Mouse (Mus musculus) cerebellum, postnatal 36 days (tissue): ENCODE data around the gene Mfap3l.
"Not testable (repeated sequence)": the region's sequence is repeated elsewhere in the genome, so short reads cannot be mapped to it uniquely, and the experiment has no call there.

Experiments
- DNase-seq, 2 experiments: peaks; one replicate each; pipeline ENCODE4 v3.0.0; 2021 to 2022; ENCODE audit warnings: mixed read lengths in 2 of 2

The Mfap3l gene

DNA sequence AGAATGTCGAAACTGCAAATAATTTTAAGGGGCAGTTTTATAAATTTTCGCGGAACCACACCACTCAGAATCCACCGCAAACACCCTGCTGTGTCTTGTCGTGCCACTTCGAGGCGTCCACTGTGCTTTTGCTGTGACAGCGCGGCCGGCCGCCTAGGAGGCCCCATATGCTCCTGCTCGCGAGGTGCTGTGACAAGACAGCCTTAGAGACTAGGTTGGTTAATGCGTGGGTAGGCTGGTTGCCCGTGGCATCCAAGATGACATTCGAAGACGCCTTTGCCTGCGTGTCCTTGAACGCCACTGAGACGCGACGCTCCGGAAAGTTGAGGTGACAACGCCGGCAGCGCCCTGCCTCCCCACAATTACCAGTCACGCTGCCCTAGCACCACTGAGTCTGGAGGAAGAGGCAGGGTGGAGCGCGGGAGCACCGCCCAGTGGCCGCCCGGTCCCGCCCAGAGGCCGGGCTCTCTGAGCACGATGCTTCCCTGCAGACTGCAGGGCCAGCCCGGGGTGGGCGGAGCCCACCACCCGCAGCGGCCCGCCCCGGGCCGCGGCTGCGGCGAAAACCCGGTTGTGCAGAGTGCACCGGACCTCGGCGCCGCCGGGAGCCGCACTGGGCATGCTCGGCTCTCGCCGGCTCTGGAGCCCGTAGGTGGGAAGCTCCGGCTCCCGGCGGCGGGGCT, at the start of gene Mfap3l:
Gene Mfap3l (plus strand): TSS at position 578 of the 683 bp plus-strand sequence.
- peak; percentile 88 to 94 for DNase-seq

DNA sequence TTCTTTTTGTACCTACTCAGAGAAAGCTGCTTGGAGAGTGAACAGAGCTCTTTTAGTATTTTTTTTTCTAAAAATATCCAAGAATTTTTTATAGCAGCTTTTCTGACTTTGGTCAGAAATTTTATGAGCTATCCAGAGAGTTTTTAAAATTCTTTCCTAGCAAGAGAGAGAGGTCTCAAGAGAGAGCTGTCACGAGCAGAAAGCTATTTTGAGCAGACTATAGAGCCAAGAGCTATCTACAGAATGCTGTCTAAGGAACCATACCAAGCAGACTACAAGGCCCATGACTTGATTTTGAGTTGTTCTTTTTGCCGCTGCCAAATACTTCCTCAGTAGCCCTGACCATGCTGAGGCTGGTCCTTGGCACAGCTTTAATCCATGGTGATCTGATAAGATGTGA, 49.3 kb upstream of the Mfap3l start:
- no peak for DNase-seq

DNA sequence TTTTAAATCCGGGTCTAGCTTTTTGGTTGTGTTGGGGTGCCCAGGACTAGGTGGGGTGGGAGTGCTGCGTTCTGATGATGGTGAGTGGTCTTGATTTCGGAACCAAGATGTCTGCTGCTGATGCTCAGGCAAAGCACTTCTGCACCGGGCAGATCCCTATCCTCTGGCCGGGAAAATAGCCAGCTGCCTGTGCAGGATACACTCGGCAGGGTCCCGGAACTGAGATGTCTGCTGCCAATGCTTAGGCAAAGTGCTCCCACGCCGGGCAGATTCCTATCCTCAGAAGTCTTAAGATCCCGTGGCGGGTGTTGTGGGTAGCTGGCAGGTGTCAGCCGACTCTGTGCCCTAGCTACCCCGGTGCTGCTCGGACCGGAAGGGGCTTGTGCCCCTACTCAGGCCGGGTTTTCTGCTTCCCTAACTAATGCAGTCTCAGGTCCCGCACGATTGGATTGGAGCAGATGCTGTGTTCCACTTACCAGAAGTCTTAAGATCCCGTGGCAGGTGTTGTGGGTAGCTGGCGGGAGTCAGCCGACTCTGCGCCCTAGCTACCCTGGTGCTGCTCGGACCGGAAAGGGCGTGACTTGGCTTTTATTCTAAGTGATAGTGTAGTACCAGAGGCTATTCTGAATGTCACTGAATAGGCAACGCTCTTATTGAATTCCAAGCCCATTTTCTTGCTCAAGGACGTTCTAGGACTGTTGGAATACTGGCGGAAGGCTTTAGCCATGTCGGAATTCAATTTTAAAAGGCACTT, 41.1 kb upstream of the Mfap3l start:
- not testable (repeated sequence) for DNase-seq

DNA sequence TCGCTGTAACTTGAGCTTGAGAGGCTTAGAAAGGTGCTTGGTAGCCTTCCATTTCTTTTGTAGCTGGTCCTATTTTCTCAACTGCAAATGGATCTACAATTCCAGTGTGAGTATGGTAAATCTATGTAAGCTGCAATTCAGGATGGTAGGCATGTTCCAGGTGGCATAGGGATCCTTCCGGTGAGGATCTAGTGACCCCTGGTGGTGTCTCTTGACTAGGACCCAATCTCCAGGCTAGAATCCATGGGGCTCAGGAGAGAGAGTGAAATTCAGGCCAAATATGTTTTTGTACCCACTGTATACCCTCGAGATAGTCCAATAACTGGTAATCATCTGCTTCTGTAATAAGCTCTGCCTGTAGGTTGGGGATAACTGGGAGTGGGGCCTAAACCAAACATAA, 37.9 kb upstream of the Mfap3l start:
- DNase-seq: peak; percentile 11 to 20

DNA sequence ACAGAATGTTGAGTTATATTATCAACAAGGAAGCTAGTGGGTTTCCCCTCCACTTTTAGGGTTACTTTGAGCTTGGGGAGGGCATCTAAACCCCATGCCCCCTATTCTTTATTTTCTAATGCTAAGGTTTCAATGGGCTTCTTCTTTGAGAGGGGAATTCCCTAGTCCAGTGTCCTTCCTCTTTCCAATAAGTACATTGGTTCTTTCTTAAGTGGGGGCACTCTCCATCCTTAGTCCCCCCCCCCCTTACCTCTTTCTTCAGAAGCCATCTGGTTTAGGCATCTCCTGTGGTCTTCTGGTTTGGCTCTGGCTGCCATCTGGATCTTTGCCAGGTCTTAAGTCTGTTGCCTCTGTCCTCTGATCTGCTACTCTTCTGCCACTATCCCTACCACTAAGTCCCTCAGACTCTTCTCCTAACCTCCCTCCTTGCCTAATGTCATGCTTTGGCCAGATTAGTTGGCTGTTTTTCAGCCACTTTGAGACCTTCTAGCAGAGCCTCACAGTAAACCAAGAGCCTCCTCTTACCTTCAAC, 21.0 kb upstream of the Mfap3l start:
- no peak for DNase-seq

DNA sequence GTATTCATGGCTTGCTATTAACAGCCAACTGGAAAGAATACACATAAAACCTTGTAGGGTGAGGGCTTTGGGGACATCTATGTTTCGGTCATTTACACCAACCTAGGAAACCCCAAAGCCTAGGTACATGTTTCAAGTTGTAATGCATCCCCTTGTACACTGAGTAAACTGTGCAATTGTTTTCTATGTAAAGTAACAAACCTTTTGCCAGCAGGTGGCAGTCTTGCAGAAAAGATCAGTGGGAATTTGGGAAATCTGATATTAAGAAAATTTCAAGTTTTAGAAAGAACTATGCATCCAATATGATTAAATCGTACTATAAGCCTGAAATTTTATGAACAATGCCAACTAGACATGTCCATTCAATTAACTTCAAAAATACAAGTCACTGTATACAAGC, 15.7 kb upstream of the Mfap3l start:
- peak; percentile 26 to 58 for DNase-seq

DNA sequence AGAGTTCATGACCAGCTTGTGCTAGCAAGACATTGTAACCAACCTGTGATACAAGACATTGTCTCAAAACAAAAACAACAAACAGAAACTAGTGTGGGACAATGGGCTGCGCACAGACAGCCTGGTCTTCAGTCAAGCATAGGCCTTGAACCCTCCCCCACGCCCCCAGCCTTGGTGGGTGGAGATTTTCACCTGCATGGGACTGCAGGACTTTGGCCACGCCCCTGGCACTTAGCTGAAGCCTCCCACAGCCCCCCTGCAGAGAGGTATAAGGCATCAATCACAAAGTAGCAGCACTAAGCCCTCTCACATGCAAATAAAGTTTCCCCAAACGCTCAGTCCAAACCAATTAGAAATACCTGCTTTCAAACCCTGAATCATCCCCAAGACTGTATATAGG, 11.1 kb upstream of the Mfap3l start:
- no peak for DNase-seq

DNA sequence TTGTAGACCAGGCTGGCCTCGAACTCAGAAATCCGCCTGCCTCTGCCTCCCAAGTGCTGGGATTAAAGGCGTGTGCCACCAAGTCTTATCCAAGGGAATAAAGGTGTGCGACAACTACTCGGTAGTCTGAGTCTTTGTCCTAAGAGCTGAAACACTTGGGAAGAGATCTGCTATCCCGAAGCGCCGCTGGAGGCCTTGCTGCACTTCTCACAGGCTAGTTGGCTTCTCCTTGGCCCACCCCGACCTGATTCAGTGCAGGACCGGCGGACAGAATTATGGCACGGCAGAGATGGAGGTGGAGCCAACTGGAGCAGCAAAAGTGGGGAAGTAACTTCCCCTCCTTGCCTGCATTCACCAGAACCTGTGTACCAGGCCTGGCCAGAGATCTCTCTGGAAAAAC, 10.6 kb upstream of the Mfap3l start:
- no peak for DNase-seq

DNA sequence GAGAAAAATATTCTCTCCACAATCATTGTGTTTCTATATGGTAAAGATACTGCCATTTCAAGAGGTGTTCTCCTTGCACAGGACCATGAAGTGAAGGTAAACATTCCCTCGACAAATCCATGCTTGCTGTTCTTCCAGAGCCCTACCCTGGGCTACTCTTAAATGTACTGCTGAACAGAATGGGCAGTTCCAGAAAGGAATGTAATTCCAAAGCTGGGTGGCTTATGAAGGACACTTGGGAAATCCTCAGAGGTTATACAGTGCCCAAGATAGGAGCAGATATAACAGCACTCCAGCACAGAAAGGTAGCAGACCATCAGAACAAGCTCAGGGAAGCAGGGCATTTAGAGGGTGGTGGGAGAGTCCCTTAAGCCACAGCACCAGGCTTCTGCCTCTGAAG, 9.2 kb upstream of the Mfap3l start:
- DNase-seq: no peak

DNA sequence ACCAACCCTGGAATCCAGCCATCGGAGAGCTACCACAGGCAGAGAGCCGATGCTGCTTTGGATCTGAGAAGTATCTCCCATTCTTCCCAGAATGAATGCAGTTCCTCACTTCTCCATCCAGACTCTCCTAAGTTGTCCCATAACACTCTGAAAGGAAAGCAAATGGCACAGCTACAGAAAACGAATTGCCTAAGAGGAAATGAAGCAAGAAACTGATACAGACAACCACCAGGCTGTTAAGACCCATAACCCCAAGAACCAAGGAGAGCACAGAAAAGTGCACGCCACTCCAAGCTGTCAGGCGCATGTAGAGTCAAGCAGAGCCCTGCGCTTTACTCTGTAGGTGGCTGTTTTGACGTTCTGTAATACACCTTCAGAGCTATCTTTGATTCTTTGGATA, 7.9 kb upstream of the Mfap3l start:
- DNase-seq: no peak

DNA sequence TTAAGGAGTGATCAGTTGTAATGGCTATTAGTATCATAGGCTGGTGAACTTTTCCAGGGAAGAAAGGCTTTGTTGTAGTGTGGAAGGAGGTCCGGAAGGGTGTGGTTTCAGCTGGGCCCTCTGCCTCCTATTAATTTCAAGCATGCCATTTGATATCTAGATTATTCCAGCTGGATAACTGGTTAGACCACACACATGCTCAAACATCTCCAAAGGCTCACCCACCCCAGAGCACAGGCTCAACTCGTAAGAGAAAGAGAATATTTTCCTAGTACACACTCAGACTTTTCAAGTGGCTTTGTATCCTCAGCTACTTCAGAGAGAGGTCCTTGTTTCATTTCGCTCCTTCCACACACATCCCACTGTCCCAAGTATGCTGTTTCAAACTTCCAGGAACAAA, 4.7 kb upstream of the Mfap3l start:
- no peak for DNase-seq

DNA sequence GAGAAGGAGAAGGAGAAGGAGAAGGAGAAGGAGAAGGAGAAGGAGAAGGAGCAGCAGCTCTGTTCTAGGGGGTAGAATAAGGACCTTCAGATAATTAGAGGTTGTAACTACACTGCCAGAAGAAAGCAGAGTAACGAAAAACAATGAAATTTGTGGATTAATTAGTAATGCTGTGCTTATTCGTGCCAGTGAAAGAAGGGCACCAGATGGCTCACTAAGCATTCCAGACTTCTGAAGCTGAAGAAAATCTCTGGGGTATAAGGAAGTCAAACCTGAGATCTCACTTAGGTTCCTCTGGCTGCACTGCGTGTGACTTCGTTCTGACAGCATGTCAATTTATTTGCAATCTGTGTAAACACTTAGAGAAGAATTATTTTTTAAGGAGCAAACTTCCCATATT, 3.6 kb upstream of the Mfap3l start:
- DNase-seq: no peak

DNA sequence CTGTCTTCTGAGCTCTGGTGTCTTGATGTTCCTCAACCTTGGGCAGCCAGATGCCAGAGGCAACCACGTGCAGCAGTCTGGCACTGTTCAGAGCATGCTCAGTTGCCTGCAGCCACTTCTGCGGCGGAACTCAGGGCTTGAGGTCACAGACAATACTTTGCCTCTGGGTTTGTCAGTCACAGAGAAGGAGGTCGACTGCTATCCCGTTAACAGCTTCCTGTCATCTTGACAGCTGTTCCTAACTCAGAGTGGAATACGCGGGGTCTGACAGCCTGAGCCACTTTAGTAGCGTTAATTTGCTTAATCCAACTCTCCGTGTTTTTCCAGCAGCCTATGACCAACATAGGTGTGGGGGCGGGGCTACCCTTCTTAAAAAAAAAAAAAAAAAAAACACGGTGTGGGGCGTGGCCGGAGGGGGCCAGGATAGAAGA, 1.1 kb upstream of the Mfap3l start:
- DNase-seq: peak; percentile 80 to 86

DNA sequence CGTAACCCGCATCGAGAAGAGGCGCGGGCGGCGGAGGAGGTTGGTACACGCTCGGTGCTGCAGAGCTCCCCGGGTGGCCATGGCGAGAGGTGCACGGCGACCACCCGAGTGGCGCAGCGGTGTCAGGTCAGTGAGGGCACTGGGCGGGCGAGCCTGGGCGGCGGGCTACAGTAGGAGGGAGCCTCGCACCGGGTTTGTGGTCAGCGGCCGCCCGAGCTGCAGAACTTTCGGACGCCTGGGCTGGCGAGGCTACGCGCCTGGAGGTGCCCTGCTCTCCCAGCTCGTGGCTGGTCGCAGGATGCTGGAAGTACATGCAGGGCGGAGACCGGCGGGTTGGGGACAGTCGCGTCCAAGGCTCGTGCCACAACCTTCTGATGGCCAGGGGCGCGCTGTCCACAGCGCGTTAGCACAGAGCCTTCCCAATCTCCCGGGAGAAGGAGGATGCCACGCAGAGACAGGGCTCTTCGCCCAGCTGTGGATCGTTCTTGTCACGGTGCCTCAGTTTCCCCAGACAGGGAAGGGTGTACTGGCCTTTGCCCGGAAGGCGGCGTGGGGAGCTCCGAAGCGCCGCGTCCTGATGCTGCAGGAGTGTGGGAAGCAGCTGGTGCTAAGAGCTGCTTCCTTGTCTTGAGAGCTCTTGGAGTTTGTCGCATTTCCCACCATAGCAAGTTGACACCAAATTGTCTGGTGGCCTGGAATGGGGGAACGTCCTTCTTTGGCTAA, 467 bp downstream of the Mfap3l start:
- no peak for DNase-seq

DNA sequence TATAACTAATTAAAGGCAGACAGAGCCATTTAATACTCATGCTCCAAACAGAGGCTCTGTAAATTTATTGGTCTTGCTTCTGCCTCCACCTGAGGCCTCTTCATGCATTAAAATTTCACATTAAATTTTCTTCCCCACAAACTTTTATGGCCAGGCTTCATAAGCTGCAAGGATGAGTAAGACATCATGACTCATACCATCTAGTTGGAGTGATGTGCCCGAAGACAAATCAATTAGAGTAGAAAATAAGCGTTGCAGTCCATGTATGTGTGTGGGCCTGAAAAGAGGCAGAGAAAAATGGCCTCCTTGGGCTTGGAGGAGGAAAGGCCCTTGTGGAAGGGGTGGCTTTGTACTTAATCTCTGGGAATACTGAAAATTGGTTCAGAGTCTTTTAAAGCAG, 2.3 kb downstream of the Mfap3l start:
- DNase-seq: no peak

DNA sequence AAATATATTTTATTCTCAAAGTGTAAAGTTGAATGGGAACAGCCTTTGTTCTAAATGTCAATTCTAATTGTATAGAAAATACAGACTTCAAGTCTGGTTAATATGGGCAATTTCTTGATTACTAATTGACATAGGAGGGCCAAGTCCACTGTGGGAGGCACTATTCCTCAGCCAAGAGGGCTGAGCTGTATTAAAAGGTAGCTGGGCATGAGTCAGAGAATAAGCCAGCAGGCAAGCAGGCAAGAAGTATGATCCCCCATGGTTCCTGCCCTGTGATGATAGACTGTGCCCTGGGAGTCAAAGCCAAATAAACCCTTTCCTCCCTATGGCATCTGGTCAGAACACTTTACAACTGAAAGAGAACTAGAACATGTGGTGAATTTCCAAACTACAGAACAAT, 3.2 kb downstream of the Mfap3l start:
- no peak for DNase-seq

DNA sequence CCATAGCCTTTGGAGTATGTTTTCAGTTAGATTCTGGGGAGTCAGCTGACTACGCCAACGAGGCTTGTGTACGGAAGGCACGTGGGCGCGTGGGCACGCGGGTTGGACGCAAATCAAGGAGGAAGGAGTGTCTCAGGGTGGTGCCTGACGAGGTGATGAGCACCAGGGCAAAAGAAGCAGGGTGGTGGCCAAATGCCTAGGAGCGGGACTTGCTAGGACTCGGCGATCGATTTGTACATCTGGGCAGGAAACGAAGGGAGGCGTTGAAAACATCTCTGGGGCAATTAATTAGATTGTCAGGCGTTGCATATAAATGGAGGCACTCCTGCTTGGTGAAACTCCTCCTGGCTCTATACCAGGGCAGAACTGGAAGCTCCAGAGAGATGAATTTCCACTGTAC, 7.4 kb downstream of the Mfap3l start:
- no peak for DNase-seq

DNA sequence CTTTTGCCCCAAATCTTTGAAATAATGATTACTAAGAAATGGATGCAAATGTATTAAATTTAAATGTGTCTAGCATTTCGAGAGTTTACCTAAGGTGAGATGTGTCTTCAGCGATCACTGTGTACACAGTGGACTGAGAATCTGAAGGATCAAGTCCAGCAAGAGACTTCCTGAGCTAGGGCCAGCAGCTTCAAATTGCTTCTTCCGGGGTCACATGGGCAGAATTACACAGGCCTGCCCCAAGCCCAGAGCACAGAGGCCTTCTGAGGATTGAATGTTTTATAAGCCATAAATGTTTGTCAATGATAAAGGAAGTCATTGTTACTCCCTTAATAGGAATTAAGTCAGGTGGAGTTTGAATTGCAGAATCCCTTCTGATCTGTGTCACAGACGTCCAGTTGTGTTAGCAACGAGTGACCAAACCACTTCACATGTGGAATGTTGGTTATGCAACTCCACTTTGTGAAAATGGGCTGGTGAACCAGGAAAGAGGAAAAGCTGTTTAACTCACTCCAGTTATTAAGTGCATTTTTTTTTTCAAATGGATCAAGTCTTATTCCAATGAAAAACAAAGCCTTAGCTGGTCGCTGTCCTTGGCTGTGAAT, 10.9 kb downstream of the Mfap3l start:
- no peak for DNase-seq

DNA sequence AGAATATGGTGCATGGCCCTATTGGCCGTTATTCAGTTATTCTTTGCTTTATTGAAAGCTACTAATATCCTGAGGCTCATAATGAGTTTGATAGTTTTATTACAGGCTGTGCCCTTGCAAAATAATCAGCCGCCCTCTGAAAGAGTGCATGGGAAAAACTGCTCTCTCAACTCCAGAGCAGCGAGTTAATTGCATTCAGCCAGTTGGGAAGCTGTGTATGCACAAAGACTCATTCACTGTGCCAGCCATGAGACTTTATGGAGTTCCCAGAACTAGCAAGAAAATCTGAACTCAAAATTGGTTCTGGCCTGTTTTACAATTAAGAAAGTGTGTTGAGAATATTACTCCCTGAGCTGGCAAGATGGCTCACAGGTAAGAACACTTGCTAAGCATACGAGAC, 12.5 kb downstream of the Mfap3l start:
- DNase-seq: no peak

DNA sequence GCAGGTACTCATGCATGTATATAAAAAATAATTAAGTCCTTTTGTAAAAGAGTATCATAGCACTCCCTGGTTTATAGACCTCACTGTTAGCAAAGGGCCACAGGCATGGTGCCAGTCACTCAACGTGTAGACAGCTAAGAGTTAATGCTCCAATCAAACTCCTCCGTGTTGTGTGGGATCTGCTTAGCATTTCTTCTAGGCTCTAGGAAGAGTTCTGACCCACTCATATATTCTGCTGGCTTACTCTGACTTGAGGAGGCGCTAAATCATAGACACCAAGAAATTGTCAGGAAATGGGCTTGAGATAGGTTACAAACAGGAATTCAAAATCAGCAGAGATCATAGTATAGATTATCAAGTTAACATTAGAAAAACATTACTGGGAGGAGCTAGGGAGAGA, 13.3 kb downstream of the Mfap3l start:
- DNase-seq: no peak

DNA sequence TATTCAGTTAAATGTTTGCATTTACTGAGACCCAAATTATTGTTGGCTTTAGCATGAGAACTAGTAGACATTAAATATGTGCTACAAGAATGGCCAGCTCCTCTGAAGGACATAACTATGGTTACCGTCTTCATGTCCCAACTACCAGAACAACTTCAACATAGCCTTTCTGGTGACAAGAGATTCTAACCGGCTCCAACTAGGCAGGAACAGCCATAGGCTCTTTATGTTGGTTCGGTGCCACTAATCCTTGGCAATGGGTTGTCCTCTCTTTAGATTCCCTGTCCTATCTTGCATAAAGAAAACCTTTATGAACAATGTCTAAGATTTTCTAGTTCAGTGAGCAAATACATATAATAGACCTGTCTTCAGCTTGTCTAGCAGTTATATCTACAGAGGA, 14.7 kb downstream of the Mfap3l start:
- DNase-seq: no peak

DNA sequence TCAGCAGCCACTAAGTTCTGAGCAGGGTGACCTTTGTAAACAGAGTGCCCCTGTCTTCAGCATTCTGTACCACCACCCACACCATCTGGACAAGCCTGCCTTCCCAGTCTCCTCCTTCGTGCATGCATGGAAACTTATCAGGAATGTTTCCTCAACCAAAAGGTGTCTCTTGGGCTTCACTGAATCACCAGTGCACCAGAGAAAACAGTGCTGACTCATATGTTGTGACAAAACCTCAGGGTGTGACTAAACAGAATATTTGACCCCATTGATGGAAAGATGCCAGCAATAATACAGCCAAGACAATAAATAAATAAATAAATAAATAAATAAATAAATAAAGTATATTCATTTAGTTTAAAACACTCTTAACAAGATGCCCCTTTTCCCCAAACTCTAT, 16.5 kb downstream of the Mfap3l start:
- no peak for DNase-seq

DNA sequence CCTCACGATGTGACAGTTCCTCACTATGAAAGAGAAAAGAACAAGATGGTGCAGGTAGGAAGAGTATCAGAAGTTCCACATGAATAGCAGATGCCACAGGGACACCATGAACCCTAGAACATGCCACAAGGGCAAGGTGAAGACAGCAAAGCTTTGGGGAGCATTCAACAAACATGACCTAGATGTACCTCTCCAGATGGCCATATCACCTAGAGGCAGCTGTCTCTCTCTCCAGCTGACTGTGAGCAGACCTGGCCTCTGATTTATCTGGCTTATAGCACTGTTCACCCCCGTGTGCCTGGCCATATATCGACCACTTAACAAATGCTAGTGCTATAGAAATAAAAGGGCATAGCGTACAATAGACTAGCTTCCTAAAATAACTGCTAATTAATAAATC, 17.5 kb downstream of the Mfap3l start:
- peak; percentile 21 to 24 for DNase-seq
